Mouse (Mus musculus): ENCODE results near the gene Syt14.

Syt14 gene

DNA sequence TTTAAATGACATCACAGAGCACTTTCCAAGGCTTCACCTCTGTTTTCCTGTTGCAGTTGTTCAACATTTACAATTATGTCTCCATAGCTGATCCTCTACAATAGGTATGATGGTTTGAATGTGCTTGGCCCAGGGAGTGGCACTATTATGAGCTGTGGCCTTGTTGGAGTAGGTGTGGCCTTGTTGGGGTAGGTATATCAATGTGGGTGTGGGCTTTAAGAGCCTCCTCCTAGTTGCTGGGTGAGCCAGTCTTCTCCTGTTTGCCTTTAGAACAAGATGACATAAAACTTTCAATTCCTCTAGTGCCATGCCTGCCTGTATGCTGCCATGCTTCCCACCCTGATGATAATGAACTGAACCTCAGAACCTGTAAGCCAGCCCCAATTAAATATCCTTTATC is 42.1 kb downstream of the Syt14 start:
- no peak for DNase-seq (ENCODE audit: extremely low spot score, low read depth, low spot score)

DNA sequence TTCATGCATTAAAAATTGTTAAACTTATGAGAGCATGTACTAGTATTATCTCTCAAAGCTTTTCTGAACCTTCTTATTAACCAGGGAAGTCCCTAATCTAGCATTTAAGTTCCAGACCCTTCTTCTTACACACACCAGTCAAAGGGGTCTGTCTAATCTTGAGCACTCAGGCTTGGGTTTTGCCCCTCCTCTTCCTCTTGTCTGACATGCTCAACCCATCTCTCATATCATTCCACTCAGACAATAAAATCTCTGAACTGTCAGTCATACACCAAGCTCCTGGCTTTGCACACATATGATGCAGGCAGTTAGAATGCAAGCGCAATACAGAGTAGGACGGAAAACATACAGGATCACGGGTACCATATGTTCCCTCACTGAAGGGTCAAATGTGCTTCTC is 48.4 kb downstream of the Syt14 start:
- DNase-seq (ENCODE audit: extremely low spot score, low read depth, low spot score): no peak

DNA sequence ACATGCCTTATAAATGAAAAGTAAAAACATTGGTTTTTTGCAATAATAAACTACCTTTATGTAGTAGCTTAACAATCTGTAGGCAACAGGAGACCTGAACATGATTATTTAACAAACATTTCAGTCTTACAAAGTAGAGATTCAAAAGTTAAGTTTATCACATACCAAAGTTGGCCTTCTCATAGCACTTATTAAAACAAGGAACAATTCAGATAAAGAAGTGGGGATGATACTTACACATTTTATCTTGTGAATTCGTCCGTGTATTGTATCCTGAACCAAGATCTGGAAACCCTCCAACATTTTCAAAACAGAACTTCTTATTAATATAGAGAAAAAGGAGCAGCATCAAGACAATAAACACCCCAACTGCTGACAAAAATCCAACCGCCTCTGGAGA is 49.1 kb downstream of the Syt14 start:
- no peak for DNase-seq (ENCODE audit: extremely low spot score, low read depth, low spot score)

DNA sequence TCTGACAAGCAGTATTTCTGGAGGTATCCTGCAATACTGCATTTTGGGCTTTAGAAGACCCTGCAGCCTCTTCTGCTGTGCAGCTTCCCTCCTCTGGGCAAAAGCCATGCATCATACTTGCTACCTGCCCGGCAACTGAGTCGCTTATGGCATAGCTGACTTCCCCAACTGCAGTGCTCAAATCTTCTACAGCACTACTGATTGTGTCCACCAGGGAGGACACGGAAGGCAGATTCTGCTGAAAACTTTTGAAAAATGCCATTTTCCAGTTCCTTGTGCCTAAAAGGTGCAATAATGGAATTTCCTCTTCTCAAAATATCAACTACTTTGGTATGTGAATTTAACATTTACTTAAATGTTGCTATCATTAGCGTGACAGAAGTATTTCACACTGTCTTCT is 51.2 kb downstream of the Syt14 start:
- no peak for DNase-seq (ENCODE audit: extremely low spot score, low read depth, low spot score)

DNA sequence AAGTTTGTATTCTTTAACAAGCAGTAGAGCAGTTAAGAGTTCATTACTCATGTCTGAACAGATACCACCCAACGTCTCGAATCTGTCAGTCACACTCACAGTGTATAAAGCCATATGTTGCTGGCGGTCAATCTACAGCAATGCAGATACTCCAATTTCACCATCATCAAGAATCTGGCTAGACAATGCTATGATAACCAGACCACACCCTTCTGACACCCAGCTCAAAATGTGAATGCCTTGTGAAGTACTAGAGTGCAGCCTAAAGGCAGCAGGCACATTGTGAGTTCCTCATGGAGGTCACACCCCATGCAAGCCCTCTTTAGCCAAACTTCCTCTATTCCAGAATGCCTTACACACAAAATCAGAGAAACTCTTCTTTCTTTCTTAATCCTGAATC is 53.9 kb downstream of the Syt14 start:
- DNase-seq (ENCODE audit: extremely low spot score, low read depth, low spot score): no peak

DNA sequence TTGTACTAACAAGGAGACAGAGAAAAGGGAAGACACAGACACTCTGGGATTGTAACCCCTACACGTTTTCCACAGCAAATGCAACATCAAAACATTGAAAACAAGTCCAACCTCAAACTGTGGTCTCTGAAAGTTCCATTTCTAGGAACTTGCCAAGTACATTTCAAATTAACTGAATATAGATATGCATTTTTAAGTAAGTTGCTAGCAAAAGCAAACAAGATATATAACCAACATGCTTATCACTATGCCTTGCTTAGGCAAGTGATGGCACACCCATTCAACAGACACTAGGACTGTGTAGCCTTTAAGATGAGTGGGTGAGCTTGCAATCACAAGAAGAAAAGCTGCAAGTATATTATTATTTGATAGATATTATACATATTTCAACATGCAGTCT is 54.5 kb downstream of the Syt14 start:
- no peak for DNase-seq (ENCODE audit: extremely low spot score, low read depth, low spot score)

DNA sequence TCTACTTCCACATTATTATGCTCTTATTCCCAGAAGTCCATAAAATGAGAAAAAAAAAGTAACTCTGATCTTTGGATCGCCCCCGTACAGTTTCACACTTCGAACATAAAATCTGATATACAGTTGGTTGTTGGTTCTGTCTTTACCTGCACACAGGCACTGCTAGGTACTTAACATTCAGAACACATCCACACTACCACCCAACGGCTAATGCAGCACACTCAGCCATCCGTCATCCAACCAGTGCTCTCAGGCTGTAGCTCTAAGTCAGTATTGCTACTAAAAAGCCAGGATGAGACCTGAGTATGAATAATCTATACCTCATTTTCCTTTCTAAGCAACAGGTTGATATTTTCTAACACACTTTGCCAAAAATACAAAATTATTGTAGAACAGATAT is 73.3 kb downstream of the Syt14 start:
- no peak for DNase-seq (ENCODE audit: extremely low spot score, low read depth, low spot score)

DNA sequence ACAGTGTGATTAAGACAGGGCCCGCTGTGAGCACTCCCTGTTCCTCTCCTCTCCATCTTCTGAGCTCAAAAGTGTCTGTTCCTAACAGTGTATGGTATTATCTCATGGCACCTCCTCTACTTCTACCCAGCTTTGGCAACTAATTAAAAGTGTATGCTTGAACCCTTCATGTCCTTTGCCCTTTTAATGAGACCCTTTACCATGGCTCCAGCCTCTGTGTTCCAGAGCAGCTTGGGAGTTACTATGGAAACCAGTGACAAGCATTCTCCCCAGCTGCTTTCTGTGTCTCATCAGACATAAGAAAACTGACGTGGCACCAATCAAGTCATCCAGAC is 87.8 kb downstream of the Syt14 start:
- peak; percentile 18 for DNase-seq (ENCODE audit: extremely low spot score, low read depth, low spot score)

DNA sequence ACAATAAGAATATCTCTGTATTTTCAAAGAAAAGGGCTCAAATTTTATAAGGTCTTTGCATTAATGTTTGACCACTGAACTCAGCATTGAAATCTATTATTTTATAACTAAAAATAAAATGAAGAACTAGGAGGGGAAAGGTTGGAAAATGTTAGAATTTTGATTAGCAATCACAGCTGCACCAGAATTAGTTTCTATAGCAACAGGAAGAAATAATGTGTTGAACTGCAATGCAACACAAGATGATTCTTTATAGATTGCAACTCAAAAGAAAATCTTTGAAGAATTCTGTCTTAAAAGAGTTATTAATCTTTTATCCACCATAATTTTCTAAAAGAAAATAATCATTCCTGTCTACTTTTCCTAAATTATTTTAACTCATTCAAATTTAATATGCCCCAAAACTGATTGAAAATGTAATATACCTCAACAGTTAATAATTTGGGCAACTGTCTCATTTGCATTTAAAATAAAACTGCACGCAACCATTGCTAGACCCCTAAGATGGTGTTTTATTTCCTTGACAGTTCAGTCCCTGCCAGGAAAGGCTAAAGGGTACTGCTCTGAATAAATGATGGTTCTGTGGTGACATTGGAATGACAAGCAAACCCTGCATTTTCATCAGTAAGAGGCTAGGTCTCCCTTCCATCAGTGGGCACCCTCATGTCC is 88.3 kb downstream of the Syt14 start:
- DNase-seq (ENCODE audit: extremely low spot score, low read depth, low spot score): peak; percentile 1

DNA sequence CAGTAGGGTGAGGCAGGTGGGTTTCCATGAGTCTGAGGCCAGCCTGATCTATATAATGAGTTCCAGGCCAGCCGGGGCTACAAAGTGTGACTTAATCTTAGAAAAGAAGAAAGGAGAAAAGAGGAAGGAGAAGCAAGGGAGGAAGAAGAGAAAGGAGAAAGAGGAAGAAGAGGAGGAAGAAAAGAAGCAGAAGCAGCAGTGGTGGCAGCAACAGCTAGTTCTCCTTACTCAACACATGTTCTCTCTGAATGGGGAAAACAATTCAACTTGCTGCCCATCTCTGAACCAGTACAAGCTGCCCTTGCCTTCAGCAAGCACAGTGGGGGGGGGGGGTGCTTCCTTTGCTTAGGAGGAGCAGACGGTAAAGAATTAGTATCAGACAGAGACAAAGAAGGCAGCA is 96.5 kb downstream of the Syt14 start:
- no peak for DNase-seq (ENCODE audit: extremely low spot score, low read depth, low spot score)

DNA sequence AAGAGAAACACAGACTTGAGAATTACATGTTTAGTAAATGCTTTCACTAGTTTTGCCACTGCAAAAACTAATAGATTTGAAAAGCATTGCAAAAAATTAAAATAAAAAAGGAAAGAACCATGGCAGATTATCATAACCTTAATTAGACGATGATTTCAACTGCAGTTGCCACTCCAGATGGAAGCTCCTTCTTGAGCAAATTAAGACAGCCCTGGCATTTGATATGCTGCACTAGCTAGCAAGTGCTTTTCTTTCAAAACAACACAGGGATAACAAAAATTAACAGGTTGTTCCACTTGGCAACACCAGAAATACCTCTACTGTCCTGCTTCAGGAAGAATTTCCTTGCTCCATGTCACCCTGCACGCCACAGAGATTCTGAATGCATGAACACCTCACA is 97.6 kb downstream of the Syt14 start:
- no peak for DNase-seq (ENCODE audit: extremely low spot score, low read depth, low spot score)

DNA sequence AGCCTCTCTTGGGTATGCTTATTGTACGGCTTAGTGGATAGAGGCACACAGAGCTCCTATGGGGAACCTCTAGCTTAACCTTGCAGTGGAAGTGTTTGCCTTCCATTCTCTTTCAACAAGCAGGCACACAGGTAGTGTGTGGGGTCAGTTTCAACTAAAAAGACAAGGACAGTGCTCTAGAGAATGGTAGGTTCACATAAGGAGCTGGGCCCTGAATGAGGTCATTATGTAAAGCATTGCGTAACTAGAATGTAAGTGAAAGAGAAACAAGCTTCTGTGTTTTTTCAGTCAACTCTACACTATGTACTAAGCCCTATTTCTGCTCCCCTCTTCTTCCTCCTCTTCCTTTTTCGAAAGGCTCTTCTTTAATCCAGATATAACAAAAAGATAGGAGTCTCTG is 103.8 kb downstream of the Syt14 start:
- no peak for DNase-seq (ENCODE audit: extremely low spot score, low read depth, low spot score)

DNA sequence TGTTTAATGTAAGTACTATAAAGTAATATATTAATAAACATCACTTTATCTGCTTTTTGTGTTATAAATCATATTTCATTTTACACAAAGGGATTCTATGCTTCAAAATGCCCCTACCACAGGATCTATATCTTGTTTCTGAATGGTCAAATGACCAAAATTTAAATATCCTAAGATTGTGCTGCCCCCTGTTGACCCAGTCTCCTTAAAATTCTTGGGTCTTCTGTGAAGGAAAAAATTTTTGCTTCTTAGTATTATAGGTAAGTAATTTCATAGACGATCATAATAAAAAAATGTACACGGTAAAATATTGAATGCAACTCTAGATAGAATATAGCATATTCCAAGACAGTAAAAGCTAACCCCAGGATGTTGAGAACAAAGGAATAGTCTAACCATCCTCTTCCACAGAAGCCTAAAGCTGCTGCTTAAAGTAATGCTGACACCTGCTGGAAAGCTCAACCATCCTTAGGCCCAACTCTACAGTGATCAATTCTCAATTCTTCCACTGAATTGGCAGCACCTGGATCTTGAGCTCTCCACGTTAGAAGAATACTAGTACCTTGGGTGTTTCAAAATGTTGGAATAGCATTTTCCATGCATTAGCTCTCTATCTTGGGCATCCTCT is 123.4 kb downstream of the Syt14 start:
- DNase-seq (ENCODE audit: extremely low spot score, low read depth, low spot score): no peak

DNA sequence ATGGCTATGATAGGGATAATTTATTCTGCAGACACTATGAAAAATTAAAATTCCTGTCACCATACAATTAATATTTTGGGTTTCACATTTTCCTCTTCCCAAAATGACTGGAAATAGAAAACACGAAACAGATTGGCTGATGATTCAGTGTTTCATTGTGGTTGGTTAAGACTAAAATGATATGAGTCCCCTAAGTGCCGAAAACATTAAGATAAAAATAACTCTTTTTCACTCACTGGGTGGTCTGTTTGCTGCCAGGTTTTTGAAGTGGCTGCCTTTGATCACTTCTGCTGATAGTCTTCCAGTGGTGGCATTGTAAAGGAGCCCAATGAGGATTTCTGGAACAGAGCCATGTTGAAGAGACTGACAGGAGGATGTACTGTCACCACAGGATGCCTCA is 134.1 kb downstream of the Syt14 start:
- no peak for DNase-seq (ENCODE audit: extremely low spot score, low read depth, low spot score)

DNA sequence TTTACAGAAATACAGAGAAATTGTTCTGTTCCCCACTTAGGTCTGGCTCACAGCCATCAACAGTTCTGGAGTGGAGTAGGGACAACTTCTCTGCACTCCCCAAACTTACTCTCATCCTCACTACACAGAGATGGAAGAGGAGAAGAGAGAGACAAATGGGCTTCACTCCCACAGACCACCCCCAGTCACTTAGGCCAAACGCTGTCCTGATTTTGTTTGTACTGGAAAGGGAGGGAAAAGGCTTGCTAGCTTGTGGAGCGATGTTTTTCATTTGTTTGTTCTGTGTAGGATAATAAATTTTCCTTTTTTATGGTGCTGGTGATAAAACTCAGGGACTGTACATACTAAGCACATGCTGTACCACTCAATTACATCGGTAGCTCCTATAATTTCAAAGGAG is 134.7 kb downstream of the Syt14 start:
- no peak for DNase-seq (ENCODE audit: extremely low spot score, low read depth, low spot score)

DNA sequence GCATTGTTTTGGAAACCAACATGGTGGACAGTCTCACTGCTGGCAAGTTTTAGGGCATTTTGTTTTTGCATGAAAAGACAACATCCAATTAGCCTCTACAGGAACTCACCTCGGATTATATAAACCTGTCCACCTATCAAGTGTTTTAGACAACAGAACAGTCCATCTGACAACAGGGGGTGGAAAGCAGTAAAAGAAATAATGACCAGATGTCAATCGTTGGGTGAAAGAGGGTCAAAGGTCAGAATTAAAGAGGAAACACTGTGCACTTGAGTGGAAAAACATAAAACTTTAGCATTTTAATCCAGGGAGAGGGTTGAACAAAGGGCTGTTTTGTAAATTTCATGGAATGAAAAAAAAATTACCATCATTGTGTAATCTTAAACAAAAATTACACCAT is 136.8 kb downstream of the Syt14 start:
- DNase-seq (ENCODE audit: extremely low spot score, low read depth, low spot score): peak; percentile 66

DNA sequence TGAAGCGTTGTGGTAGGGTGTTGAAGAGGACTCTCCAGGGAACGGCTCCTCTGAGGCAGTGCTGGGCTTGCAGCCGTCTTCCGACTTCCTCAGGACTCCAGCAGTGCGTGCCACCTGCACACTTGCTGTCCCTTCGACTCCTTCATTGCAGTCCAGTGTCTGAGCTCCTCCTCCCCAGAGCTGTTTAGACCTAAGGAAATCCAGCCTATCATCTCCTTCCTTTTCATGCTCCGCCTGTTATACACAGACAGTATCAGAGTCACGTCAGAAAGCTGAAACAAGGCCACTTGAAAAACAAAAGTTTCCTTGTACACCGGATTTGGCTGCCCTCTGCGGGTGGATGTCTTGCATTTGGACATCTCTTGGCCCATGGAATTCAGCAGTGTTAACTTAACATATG is 138.4 kb downstream of the Syt14 start:
- no peak for DNase-seq (ENCODE audit: extremely low spot score, low read depth, low spot score)

DNA sequence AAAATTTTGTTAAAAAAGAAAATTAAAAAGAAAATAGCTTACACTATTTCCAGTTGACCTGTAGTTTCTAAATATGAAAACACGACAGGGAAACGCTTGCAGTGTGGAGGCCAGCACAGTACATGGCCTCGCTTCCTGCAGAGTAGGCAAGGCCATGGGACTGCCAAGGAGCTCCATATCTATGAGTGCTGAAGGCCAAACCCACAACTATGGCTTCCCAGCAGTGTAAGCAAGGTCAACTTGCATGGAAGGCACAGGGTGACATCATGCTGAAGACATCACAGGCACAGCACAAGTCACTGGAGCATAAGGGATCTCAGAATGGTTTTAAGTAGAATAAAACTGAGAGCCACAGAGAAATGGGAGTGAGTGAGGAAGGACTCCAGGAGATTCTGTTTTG is 139.5 kb downstream of the Syt14 start:
- DNase-seq (ENCODE audit: extremely low spot score, low read depth, low spot score): no peak

DNA sequence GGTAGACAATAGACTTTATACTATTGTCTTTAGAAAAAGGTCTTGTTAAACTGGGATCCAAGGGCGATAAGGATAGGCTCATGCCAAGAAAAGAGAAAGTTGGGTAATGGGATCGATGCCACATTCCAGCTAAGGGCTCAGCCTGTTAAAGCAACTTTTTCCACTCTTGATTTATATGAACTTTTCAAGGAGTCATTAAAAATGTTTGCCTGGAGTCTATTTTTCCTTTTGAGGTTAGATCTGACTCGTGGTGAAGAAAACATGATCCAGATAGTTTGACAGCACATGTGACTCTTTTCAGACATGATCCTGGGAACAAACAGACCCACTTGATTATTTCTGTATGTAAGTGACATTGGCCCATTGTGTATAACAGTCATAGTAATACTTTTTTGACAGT is 144.9 kb downstream of the Syt14 start:
- DNase-seq (ENCODE audit: extremely low spot score, low read depth, low spot score): no peak

DNA sequence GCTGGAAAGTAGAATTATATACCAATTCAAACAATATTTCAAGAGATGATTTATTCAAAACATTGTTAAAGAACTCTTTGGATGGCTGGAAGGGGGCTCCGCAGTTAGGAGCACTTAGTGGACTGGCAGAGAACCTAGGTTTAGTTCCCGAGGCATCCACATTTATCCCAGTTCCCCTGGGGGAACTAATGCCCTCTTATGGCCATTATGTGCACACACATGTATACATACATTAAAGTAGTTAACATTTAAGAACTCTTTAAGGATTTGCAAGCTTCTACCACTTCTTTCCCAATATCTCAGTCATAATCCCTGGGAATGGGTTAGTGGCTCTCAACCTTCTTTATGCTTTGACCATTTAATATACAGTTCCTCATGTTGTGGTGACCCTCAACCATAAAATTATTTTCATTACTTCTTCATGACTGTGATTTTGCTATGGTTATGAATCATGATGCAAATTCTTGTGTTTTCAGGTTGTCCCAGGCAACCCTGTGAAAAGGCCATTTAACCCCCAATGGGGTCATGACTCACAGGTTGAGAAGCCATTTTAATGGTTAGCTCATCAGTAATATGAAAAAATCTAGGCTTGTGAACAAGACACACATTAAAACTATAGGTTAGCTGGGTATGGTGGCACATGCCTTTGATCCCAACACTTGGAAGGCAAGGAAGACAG is 152.8 kb downstream of the Syt14 start:
- no peak for DNase-seq (ENCODE audit: extremely low spot score, low read depth, low spot score)

DNA sequence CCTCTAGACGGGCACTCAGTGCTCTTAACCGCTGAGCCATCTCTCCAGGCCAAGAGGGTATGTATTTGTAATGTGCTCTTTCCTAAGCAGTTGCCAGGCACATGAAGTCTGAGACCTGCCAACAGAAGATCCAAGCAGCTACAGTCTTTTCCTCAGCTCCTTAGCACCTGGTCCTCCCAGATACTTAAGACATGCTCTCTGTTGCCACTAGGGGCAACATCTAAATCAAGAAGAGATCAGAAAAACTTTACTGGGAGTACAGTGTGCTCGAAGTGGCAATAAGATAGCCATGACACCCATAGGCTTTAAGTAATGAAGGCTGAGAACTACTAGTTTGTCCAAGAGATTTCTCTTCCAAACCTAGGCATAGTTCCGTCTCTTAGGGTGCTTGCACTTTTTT is 155.4 kb downstream of the Syt14 start:
- DNase-seq (ENCODE audit: extremely low spot score, low read depth, low spot score): no peak

DNA sequence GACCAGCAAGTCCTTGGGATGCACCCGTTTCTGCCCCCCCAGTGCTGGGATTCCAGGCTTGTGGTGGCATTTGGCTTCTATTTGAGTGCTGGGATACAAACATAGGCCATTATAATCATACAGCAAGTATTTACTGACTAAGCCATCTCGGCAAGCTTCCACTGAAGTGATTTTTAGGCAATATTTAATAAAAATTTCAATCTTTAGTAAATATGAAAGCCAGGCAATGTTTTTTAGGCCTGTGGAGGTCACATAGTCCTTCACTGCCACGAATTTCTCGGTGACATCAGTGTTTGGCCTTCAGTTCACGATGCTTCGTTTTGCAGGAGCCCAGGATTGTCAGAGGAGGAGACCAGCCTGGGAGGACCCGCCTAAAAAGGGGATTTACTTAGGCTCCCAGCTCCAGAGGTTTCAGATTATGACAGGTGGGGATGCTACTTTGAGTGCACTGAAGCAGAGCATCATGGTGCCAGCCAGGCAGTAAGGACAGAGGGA is 156.4 kb downstream of the Syt14 start:
- DNase-seq (ENCODE audit: extremely low spot score, low read depth, low spot score): no peak

DNA sequence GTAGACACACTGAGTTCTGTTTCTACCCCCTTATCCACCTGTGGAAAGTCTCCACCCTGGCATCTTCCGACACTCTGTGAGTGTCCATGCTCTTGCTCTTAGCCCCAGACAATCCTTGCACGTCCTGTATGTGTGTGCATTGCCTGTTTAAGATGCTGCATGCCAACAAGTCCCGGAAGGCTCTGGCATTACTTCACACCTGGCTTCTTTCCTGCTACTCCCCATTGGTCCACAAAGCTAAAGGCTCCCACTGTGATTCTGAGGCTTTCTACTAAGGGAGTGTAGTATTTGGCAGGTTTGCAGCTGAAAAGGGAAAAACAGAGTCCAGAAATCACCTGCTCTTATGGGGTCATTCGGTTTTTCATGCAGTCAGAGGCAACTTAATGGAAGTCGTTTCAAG is 162.7 kb downstream of the Syt14 start:
- no peak for DNase-seq (ENCODE audit: extremely low spot score, low read depth, low spot score)
